Mouse (Mus musculus) limb, embryonic 11.5 days (tissue): Measurements from ENCODE around the gene E030018B13Rik. TPM values are rescaled to one million over a fixed set of nuclear protein-coding genes. Genes with fewer than 3 reads are reported as not detected.

ENCODE experiments used
- ATAC-seq: fragments of 200-750 bp; cut with Nextera tagmentation; 2 replicates; pipeline ENCODE4 v1.8.0; 2017; ENCODE audit warnings: low read depth; ENCODE audit not compliant: insufficient number of reproducible peaks, low FRiP score, low TSS enrichment
- DNase-seq: peaks from one replicate; pipeline ENCODE4 v3.0.0-alpha.2; 2015; ENCODE audit warnings: low spot score
- H3K27ac ChIP-seq: fragments of 300-500 bp; sonication (generic); replicated peaks from 2 replicates; pipeline ENCODE4 v1.5.1; 2014; ENCODE audit warnings: low read depth, mild to moderate bottlenecking, low read length
- H3K27me3 ChIP-seq: fragments of 300-500 bp; sonication (generic); 2 replicates; pipeline ENCODE4 v1.6.1; 2014; ENCODE audit warnings: mild to moderate bottlenecking, low read length, mixed read lengths; ENCODE audit not compliant: control insufficient read depth, insufficient read depth
- H3K36me3 ChIP-seq: fragments of 300-500 bp; sonication (generic); 2 replicates; pipeline ENCODE4 v1.6.1; 2014; ENCODE audit warnings: mild to moderate bottlenecking, low read length, moderate library complexity, mixed read lengths; ENCODE audit not compliant: control insufficient read depth, insufficient read depth
- H3K4me1 ChIP-seq: fragments of 300-500 bp; sonication (generic); 2 replicates; pipeline ENCODE4 v1.6.1; 2014; ENCODE audit warnings: low read length, mixed read lengths; ENCODE audit not compliant: control insufficient read depth, insufficient read depth
- H3K4me2 ChIP-seq: fragments of 300-500 bp; sonication (generic); 2 replicates; pipeline ENCODE4 v1.6.1; 2014; ENCODE audit warnings: low read depth, mild to moderate bottlenecking, moderate library complexity; ENCODE audit not compliant: severe bottlenecking
- H3K4me3 ChIP-seq: fragments of 300-500 bp; sonication (generic); 2 replicates; pipeline ENCODE4 v1.5.1; 2014; ENCODE audit warnings: low read depth, low read length
- H3K9ac ChIP-seq: fragments of 300-500 bp; sonication (generic); 2 replicates; pipeline ENCODE4 v1.6.1; 2014; ENCODE audit warnings: mild to moderate bottlenecking, low read length
- H3K9me3 ChIP-seq: fragments of 300-500 bp; sonication (generic); 2 replicates; pipeline ENCODE4 v1.6.1; 2016; ENCODE audit warnings: low read length; ENCODE audit not compliant: control insufficient read depth
- WGBS: fragments of 180-500 bp; shearing (Covaris S2); extraction: QIAGEN DNeasy Blood & Tissue Kit; methylation state at CpG from one replicate; pipeline ENCODE4 v1.1.7; 2014; 5-methylcytosine and 5-hydroxymethylcytosine counted together
- polyA plus RNA-seq: library from polyadenylated mRNA; unstranded; fragments of >200 nt; fragmentation: Nextera tagmentation; extraction: Ambion mirVana; gene quantifications from 2 replicates; pipeline ENCODE4 v1.2.1, GENCODE M21; 2014

The E030018B13Rik gene
- polyA plus RNA-seq, 1 experiment from 2014 or later = not detected

DNA sequence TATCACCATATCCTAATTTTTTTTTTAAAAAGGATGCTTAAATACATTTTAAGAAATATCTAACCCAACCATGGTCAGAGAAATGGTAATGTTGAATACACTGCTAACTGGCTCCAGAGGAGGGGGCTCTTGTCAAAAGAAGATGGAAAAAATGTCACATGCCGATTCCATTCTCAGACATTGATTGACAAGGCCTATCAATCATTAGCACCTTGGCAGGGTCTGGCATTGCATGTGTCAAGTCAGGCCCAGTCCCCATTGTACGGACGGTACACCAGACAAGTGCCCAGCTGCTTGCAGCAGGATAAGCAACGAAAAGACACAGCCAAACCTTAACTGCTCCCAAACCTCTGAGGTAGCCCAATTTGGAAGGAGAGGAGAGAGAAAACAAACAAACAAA, 22.0 kb upstream of the E030018B13Rik start:
- Histone ChIP-seq H3K27ac (no peak overlapping the region), H3K4me3 (no peak overlapping the region), H3K27me3 (no peaks in the 10 kb centered on the region), H3K4me2 (no peak overlapping the region), H3K9me3 (no peaks in the 10 kb centered on the region), H3K36me3 (peaks cover 4% of the 10 kb centered on the region; the same call in 1 of the 2 replicates), H3K4me1 (peaks cover 7% of the 10 kb centered on the region; the same call in 1 of the 2 replicates), H3K9ac (no peak overlapping the region)
- DNase-seq (no peak), ATAC-seq (no peak)
- WGBS = 78% methylated on average over 4 of the region's 4 CpGs

DNA sequence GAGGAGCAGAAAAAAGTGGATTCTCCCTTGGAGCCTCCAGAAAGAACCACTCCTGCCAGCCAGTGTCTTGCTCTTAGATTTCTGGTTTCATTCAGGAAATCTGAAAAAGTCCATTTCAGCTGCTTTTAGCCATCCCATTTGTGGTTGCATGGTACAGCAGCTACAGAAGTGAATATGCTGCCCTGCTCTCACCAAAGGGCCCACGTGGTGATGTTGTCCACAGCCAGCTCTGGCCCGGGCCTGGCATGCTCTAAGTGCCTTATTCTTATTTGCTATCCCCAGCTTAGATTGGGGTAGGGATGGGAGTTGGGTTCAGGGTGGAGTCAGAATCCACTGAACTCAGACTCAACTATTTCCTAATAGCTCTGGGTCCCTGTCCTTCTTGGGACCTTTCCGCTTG, 21.4 kb upstream of the E030018B13Rik start:
- H3K9me3 ChIP-seq = no peaks in the 10 kb centered on the region
- WGBS = 86% methylated on average over 3 of the region's 3 CpGs
- no peak overlapping the region for H3K4me2 ChIP-seq
- no peak for DNase-seq
- no peak overlapping the region for H3K27ac ChIP-seq
- peaks cover 7% of the 10 kb centered on the region; the same call in 1 of the 2 replicates for H3K4me1 ChIP-seq
- no peak overlapping the region for H3K4me3 ChIP-seq
- H3K36me3 ChIP-seq = peaks cover under 1% of the 10 kb centered on the region; the same call in 1 of the 2 replicates
- H3K9ac ChIP-seq = no peak overlapping the region
- no peaks in the 10 kb centered on the region for H3K27me3 ChIP-seq
- no peak for ATAC-seq

DNA sequence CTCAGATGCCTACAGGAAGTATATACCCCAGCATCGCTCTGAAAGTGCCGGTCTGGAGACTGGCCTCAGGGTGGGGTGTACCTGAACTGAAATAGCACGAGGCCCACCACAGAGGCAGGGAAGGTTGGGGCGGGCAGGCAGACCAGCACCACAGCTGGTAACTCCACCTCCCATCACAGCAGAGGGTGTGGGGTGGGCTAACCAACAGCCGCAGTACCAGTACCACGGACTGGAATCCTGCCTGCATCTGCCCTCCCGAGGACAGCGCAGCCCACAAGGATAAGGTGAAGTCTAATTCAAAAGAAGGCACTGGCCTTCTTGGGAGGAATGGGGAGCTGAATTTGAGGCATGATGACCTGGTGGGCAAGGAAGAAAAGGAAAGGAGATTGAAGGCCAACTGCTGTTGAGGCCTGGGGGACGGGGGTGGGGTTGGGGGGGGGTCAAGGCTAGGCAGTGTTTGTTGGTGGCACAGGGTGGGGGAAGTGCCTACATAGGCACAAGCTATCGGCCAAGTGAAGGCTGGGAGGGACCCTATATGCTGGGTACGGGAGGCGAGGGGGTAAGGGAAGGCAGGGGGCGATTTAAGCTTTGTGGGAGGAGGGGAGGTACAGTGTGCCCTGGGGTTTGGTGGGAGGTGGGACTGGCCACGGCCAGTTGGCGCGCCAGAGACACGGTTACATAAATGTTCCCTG, 20.2 kb upstream of the E030018B13Rik start:
- DNase-seq (no peak), ATAC-seq (peak; percentile 60; the same call in 1 of the 2 replicates)
- Histone ChIP-seq H3K9ac (peak overlapping the region; percentile 47), H3K4me1 (peaks cover 7% of the 10 kb centered on the region; the same call in 1 of the 2 replicates), H3K9me3 (no peaks in the 10 kb centered on the region), H3K27ac (no peak overlapping the region), H3K36me3 (no peaks in the 10 kb centered on the region), H3K27me3 (no peaks in the 10 kb centered on the region), H3K4me3 (peak overlapping the region; percentile 20; the same call in 1 of the 2 replicates), H3K4me2 (peak overlapping the region; percentile 74)
- 20% methylated on average over 17 of the region's 17 CpGs for WGBS

DNA sequence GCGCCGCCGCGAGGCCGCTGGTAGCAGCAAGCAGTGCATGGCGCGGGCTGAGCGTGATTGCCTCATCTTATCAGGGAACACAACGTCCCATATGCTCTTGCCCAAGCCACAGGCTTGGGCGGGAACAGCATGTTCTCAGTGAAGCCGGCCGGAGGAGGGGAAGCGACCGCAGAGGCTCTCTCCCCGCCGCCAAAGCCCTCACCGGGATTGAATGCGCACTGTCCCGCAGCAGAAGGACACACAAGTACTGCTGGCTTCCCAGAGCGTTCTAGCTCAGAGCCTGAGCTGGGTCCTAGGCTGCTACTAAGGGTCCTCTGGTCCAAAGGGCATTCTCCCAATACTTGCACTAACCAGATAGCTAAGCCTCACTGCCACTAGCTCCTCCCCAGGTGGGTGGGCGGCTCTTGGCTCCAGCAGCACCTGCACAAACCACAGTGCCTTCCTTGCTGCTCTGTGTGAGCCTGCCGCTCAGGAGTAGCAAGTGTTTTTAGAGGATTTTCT, 19.6 kb upstream of the E030018B13Rik start:
- peak; percentile 80 for DNase-seq
- under 1% methylated on average over 22 of the region's 22 CpGs for WGBS
- ATAC-seq = peak; percentile 60; the same call in 1 of the 2 replicates
- Histone ChIP-seq H3K4me2 (peak overlapping the region; percentile 74), H3K9ac (peak overlapping the region; percentile 47), H3K9me3 (no peaks in the 10 kb centered on the region), H3K36me3 (no peaks in the 10 kb centered on the region), H3K27me3 (no peaks in the 10 kb centered on the region), H3K4me1 (peaks cover 12% of the 10 kb centered on the region; the same call in 1 of the 2 replicates), H3K4me3 (peak overlapping the region; percentile 20), H3K27ac (no peak overlapping the region)

DNA sequence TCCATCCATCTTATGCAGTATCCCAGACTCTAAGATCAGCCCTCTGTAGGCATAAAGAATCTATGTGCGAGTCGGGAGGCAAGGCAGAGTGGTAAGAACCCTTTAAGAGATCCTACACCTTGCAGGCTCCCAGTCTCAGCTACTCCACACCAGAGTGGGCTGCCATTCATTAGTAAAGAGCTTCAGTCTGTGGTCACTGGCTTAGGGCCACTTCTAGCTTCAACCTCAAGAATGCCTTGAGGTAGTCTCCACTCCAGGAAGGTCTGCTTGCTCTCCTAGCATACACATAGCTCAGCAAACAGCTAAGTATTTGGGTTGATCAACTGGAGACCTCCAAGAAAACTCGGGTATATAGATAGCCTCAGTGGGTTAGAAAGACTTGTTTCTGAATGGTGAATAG, 19.0 kb upstream of the E030018B13Rik start:
- Histone ChIP-seq H3K36me3 (no peaks in the 10 kb centered on the region), H3K4me1 (peaks cover 13% of the 10 kb centered on the region), H3K27me3 (no peaks in the 10 kb centered on the region), H3K4me3 (no peak overlapping the region), H3K9me3 (no peaks in the 10 kb centered on the region), H3K9ac (no peak overlapping the region), H3K4me2 (no peak overlapping the region), H3K27ac (no peak overlapping the region)
- WGBS = 39% methylated on average over 3 of the region's 3 CpGs
- DNase-seq = no peak
- ATAC-seq = no peak

DNA sequence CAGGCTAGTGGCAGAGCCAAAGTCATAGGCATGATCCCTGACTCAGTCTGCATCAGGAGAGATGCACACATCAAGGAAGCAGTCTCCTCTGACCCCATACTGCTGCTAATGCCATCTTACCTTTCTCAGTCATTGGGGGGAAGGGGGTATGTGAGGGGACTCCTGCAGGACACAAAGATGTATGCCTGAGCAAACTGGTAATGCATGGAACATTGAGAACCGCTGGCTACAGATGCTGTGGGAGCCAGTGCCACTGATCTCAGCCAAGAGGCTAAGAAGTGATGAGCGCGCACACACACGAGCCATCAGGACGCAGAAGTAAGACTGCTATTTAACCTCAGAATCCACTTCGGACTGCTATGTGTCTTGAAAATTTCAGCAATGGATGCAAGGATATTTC, 18.5 kb upstream of the E030018B13Rik start:
- no peak for ATAC-seq
- no peak overlapping the region for H3K9ac ChIP-seq
- peaks cover 18% of the 10 kb centered on the region for H3K4me1 ChIP-seq
- 88% methylated on average over 6 of the region's 6 CpGs for WGBS
- no peak overlapping the region for H3K4me3 ChIP-seq
- no peaks in the 10 kb centered on the region for H3K27me3 ChIP-seq
- no peaks in the 10 kb centered on the region for H3K36me3 ChIP-seq
- DNase-seq = no peak
- H3K9me3 ChIP-seq = no peaks in the 10 kb centered on the region
- no peak overlapping the region for H3K27ac ChIP-seq
- H3K4me2 ChIP-seq = no peak overlapping the region

DNA sequence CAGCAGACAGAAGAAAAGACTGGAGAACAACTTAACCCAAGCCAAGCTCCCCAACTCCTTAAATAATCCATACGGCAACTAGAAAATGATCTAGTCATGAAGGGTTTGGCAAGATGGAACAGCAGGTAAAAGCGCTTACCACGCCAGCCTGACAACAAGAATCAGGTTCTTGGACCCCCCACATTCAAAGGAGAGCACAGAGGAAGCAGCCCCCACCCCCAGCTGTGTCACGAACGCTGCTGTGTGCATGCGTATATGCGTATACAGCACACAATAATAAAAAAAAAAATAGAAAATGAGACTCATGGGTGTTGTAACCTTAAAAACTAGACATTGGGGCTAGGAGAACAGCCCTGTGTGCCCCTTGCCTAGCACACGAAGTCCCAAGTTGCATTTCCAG, 16.7 kb upstream of the E030018B13Rik start:
- Histone ChIP-seq H3K9me3 (no peaks in the 10 kb centered on the region), H3K4me1 (peaks cover 22% of the 10 kb centered on the region), H3K27ac (no peak overlapping the region), H3K36me3 (no peaks in the 10 kb centered on the region), H3K27me3 (no peaks in the 10 kb centered on the region), H3K9ac (no peak overlapping the region), H3K4me3 (no peak overlapping the region), H3K4me2 (no peak overlapping the region)
- ATAC-seq (no peak), DNase-seq (no peak)
- WGBS = 88% methylated on average over 8 of the region's 8 CpGs

GRCm38 (mm10) chr7:63900411-63900810, 16.2 kb upstream of the E030018B13Rik start:
- Histone ChIP-seq H3K4me3 (no peak overlapping the region), H3K36me3 (no peaks in the 10 kb centered on the region), H3K9ac (no peak overlapping the region), H3K27ac (no peak overlapping the region), H3K9me3 (no peaks in the 10 kb centered on the region), H3K4me2 (no peak overlapping the region), H3K4me1 (peaks cover 22% of the 10 kb centered on the region), H3K27me3 (no peaks in the 10 kb centered on the region)
- no peak for ATAC-seq
- DNase-seq = no peak
- WGBS = 98% methylated on average over 2 of the region's 2 CpGs
